Mouse (Mus musculus): ENCODE measurements around the gene Sox30. TPM values are rescaled to one million over a fixed set of nuclear protein-coding genes. Genes with fewer than 3 reads are reported as not detected.
"Not testable (repeated sequence)": the region's sequence is repeated elsewhere in the genome, so short reads cannot be mapped to it uniquely, and the experiment has no call there.

Gene Sox30
- total RNA-seq, 2 experiments from 2014 or later = 0.10 TPM; not detected in 1

GRCm38 (mm10) chr11:46053457-46053856 lies 73.3 kb downstream of the Sox30 start:
- intact Hi-C loops (cut with DNase I) = loop anchor here (2.0 kb wide), 1 partner anchor 161 kb away; no protein-coding TSS in a partner anchor
- DNase-seq (ENCODE audit: low spot score in 2 of 2) = not testable (repeated sequence)

DNA sequence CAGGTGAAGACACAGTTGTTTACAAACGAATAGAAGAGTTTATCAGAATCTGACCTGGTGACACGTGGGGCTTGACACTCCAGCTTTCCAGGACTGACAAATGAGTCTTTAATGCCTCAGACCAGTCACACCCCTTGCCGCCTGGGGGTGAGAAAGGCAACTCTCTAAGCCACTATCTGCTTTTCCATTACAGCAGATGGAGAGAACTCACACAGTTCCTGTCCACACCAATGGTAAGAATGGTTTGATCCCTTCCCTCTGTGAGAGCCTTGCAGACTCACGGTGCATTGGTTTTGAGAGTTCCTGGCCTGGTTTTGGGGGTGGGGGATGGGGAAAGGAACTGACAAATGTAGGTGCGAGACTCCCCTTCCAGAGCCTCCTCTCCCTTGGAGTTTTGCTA lies 74.2 kb downstream of the Sox30 start:
- DNase-seq (ENCODE audit: low spot score in 2 of 2) = no peak
- intact Hi-C loops (cut with DNase I) = no loop called here

GRCm38 (mm10) chr11:46054911-46055895 lies 75.1 kb downstream of the Sox30 start:
- intact Hi-C loops (cut with DNase I) = loop anchor here (5.0 kb wide), 2 partner anchors 72 to 108 kb away; no protein-coding TSS in a partner anchor
- DNase-seq (ENCODE audit: low spot score in 2 of 2) = no peak

DNA sequence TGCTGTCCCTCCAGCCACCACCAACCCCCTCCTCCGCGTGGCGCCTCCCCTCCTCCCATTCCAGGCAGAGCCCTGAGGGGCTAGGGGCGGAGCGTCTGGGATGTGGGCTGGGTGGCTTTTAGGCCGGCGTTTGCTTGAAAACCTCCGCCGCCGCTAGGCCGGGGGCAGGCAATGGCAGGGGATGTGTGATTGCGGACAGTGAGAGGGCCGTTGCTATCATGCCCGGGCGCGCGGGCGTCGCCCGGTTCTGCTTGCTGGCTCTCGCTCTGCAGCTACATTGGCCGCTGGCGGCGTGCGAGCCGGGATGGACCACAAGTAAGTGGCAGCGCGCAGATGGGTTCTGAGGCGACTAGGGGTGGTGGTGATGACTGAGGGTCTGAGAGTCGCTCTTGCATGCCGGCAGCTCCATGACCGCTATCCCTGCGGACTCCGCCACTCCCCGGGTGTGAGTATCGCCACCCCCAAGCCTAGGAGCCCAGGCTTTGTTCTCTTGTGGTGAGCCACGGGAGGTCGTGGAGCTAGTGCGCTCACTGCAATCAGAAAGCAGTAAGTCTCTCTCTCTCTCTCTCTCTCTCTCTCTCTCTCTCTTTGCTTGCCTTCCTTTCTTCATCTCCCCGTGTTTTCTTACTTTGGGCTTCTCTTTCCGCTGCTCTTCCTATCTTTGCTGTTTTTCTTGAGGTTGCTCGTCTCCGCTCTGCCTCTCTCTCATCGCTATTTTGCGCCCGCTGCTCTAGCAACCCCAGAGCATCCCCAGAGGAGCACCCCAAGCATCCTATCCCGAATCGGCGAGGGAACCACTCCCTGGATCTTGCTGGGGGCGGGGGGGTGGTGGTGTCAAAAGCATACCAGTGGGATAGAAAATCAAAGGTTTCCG lies 76.0 kb downstream of the Sox30 start, which contains the start of gene Adam19:
TSS of gene Adam19 (plus strand) at position 97 of the 874 bp plus-strand sequence.
- intact Hi-C loops (cut with DNase I) = loop anchor here (5.0 kb wide), 2 partner anchors 71 to 109 kb away; no protein-coding TSS in a partner anchor
- peak; percentile 77 to 78 for DNase-seq (ENCODE audit: low spot score in 2 of 2)

GRCm38 (mm10) chr11:46056770-46057411 lies 76.8 kb downstream of the Sox30 start:
- intact Hi-C loops (cut with DNase I) = loop anchor here (5.0 kb wide), 2 partner anchors 70 to 110 kb away; no protein-coding TSS in a partner anchor

GRCm38 (mm10) chr11:46058011-46058410 lies 77.9 kb downstream of the Sox30 start:
- no peak for DNase-seq (ENCODE audit: low spot score in 2 of 2)
- intact Hi-C loops (cut with DNase I) = loop anchor here (5.0 kb wide), 2 partner anchors 69 to 111 kb away; no protein-coding TSS in a partner anchor

More at GRCm38 (mm10) chr11:46056770-46057411, 76.8 kb downstream of the Sox30 start:
- no peak for DNase-seq (ENCODE audit: low spot score in 2 of 2)

GRCm38 (mm10) chr11:46058916-46059315 lies 78.8 kb downstream of the Sox30 start:
- DNase-seq (ENCODE audit: low spot score in 2 of 2) = no peak
- intact Hi-C loops (cut with DNase I) = loop anchor here (5.0 kb wide), 2 partner anchors 68 to 112 kb away; no protein-coding TSS in a partner anchor

DNA sequence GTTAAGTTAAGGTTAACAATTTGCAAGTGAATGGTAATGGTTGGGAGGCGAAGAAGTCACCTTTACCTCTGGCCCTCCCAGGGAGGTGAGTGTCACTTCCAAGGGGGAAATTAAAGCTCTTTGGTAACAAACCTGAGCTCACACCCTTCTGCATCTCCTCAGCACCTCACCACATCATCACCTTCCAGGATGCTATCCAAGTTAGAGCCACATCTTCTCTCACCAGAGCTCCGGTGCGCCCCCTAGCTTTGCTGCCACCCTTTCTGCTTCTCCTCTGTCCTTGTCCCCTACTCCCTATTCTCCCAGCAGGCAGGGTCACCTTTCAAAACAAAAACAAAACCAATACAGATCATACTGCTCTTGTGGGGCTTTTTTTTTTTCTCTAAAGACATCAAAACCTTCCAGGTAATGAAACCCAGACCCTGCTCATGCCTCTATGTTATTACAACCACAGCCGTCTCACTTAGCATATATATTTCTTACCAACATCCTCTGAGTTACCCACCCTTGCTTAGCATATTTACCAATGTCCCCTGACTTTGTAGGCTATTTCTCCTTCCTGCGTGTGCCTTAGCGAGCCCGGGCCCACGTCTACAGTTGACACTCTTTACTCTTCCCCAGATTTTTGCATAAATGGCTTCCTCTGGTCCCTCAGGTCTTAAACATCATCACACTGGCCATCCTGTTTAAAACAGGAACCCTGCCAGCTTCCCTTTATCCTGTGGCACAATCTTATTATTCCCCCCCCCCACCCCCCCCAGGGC lies 80.0 kb downstream of the Sox30 start:
- intact Hi-C loops (cut with DNase I) = loop anchor here (5.0 kb wide), 2 partner anchors 67 to 113 kb away; no protein-coding TSS in a partner anchor
- DNase-seq (ENCODE audit: low spot score in 2 of 2) = no peak

DNA sequence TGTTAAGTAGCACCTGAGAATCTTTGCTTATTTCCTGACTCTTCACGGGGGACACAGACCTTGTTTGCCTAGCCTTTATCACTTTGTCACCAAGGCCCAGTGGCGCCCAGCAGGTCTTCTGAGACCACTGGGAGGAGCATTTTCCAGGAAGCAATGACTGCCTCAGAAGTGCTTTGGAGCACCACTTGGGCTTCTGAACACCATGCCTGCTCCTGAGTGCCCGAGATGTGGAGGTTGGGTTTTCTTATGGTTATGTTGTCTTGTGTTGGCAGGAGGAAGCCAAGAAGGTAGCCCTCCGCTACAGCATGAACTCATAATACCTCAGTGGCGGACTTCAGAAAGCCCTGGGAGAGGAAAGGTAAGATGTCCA lies 80.5 kb downstream of the Sox30 start:
- DNase-seq (ENCODE audit: low spot score in 2 of 2) = no peak
- intact Hi-C loops (cut with DNase I) = no loop called here

- no peak for DNase-seq (ENCODE audit: low spot score in 2 of 2)
- intact Hi-C loops (cut with DNase I) = no loop called here
Measured at GRCm38 (mm10) chr11:46061776-46062445, 81.8 kb downstream of the Sox30 start.

DNA sequence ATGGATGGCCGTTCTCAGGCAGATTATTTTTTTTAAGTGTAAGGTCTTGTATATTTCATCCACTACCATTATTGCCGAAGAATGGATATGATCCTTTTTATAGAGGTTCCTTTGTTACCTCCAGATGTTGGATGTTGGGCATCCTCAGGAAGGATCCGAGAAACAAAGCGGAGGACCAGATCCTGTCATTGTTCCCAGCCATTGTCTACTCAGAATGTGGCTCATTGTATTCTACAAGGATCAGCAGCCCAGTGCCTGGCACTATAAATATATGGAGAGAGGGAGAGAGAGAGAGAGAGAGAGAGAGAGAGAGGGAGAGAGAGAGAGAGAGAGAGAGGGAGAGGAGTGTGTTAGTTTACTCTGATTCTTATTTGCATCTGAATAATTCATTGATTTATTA lies 82.5 kb downstream of the Sox30 start:
- DNase-seq (ENCODE audit: low spot score in 2 of 2) = no peak
- intact Hi-C loops (cut with DNase I) = no loop called here

DNA sequence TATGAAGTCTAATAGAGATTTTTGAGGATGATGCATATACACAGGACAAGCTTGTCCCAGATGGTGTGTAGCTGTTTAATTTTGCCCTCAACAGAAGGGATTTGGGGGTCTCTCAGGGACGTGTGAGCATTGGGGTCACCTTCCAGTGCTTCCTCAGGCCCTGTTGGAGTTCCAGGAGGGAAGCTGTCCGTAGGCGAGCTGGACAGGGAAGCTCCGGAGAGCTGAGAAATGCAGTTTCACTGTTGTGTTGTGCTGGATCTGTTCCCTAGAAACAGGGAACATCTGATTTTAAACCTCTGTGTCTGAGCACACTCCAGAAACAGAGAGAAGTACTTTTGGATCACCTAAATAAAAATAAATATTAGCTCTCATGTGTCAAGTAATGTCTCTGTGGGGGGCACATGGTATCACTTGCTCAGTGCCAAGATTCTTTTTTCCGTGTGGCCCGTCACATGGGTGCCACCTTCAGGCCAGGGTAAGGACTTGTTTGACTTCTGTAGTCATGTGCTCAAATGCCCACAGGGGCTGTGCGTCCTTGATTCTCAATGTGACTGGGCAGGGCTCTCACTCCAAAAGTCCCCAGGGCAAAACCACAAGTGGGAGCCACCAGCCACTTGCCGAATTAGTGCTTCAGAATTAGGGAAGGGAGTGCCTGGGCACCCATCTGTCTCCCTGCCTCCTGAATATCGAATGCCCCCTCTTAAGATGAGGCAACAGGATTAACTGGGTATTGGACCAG lies 83.1 kb downstream of the Sox30 start:
- intact Hi-C loops (cut with DNase I) = no loop called here
- DNase-seq (ENCODE audit: low spot score in 2 of 2) = no peak

DNA sequence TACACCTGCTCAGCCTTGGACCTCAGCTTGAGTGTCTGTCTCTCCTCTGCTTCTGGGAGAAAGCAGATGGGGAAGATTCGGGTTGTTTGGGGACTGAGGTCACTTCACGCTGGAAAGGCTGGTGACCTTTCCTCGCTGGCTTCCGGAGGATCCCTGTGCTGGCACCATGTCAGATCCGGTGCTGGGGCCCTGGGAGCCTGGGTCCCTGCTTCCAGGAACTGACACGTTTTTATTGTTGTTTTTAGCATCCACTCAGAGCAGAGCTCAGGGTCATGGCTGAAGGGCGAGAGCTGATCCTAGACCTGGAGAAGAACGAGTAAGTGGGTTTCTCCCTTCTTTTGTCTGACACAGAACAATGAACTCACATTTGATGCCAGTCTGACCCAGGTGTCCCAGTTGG lies 84.7 kb downstream of the Sox30 start:
- DNase-seq (ENCODE audit: low spot score in 2 of 2) = no peak
- intact Hi-C loops (cut with DNase I) = no loop called here

DNA sequence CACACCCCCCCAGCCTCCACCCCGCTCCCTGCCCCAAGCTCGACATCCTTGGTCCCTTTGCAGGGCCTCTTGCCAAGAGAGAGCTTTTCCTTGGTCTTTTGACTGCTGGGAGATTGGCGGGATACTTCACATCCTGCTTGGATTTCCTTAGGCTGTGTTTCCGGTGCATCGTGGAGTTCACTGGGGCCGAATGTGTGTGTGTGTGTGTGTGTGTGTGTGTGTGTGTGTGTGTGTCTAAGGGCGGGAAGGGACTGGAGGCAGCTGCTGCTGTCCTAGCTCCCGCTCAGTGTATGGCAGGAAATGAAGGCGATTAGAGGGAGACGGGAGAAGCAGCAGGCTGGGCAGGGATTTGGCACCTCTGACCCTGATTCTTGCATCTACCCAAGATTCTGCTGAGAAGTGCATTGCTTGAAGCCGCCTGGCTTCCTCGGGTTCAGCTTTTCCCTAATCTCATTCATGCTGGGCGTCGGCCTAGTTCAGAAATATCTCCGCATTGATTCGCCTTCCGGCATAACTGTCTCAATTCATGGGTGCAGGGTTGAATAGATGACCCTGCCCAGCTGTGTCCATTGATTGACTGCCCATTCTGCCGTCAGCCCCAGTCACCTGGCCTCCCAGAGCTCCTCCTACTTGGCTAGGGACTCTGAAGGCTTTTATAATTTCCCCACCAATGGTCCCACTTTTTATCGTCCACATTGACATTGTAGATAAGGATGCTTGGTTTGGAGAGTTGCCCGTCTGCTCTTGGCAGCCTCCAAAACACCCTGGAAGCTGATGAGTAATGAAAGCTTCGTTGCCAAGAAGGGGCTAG lies 85.3 kb downstream of the Sox30 start:
- peak; percentile 23 to 27 for DNase-seq (ENCODE audit: low spot score in 2 of 2)
- intact Hi-C loops (cut with DNase I) = no loop called here
